Mouse (Mus musculus) liver (tissue): ENCODE data around the gene Phtf2.

Source experiments
- DNase-seq: peaks from one replicate; pipeline ENCODE4 v3.0.0-alpha.2; 2020; ENCODE audit warnings: mixed read lengths

Gene Phtf2

GRCm38 (mm10) chr5:20881915-20882800 lies at the start of gene Phtf2, which contains the start of gene Tmem60:
Gene Phtf2 (minus strand): TSS chr5:20882124.
Gene Tmem60 (plus strand): TSS chr5:20882191.
- peak; percentile 99 for DNase-seq

GRCm38 (mm10) chr5:20931300-20931699 lies 49.4 kb upstream of the Phtf2 start:
- peak; percentile 60 for DNase-seq

- no peak for DNase-seq
Observed at GRCm38 (mm10) chr5:20930430-20930829, 48.5 kb upstream of the Phtf2 start.

- no peak for DNase-seq
Observed at GRCm38 (mm10) chr5:20929669-20930151, 47.8 kb upstream of the Phtf2 start.

GRCm38 (mm10) chr5:20925451-20925850 lies 43.5 kb upstream of the Phtf2 start:
- DNase-seq, result no peak

GRCm38 (mm10) chr5:20924608-20925007 lies 42.7 kb upstream of the Phtf2 start:
- DNase-seq, result no peak

GRCm38 (mm10) chr5:20919566-20919965 lies 37.6 kb upstream of the Phtf2 start:
- DNase-seq, result no peak

- no peak for DNase-seq
Observed at GRCm38 (mm10) chr5:20918967-20919366, 37.0 kb upstream of the Phtf2 start.

GRCm38 (mm10) chr5:20913372-20914275 lies 31.7 kb upstream of the Phtf2 start:
- peak; percentile 54 for DNase-seq

GRCm38 (mm10) chr5:20911741-20912140 lies 29.8 kb upstream of the Phtf2 start:
- DNase-seq, result no peak

GRCm38 (mm10) chr5:20906191-20906590 lies 24.3 kb upstream of the Phtf2 start:
- no peak for DNase-seq

GRCm38 (mm10) chr5:20905437-20905836 lies 23.5 kb upstream of the Phtf2 start:
- DNase-seq, result no peak

GRCm38 (mm10) chr5:20904647-20905046 lies 22.7 kb upstream of the Phtf2 start:
- no peak for DNase-seq

GRCm38 (mm10) chr5:20897446-20898167 lies 15.7 kb upstream of the Phtf2 start:
- DNase-seq, result peak; percentile 29

- no peak for DNase-seq
Observed at GRCm38 (mm10) chr5:20884036-20884620, 2.2 kb upstream of the Phtf2 start.

- DNase-seq, result peak; percentile 72
Observed at GRCm38 (mm10) chr5:20880797-20881775, 838 bp downstream of the Phtf2 start.

GRCm38 (mm10) chr5:20880386-20880785 lies 1.5 kb downstream of the Phtf2 start:
- DNase-seq, result no peak

- no peak for DNase-seq
Observed at GRCm38 (mm10) chr5:20876934-20877426, 4.9 kb downstream of the Phtf2 start.

- DNase-seq, result no peak
Observed at GRCm38 (mm10) chr5:20873146-20873545, 8.8 kb downstream of the Phtf2 start.

GRCm38 (mm10) chr5:20865193-20865755 lies 16.6 kb downstream of the Phtf2 start:
- no peak for DNase-seq
